Mouse (Mus musculus) stomach, embryonic 16.5 days (tissue): ENCODE data around the gene Cdc42bpg. TPM values are rescaled to one million over a fixed set of nuclear protein-coding genes. Genes with fewer than 3 reads are reported as not detected.
A peak's percentile ranks its signal among the peaks of the same experiment; 100 is the strongest.

Experiments
- ATAC-seq: fragments of 200-750 bp; cut with Nextera tagmentation; 2 replicates; pipeline ENCODE4 v1.8.0; 2017; ENCODE audit warnings: moderate number of reproducible peaks, moderate TSS enrichment; ENCODE audit not compliant: insufficient read depth, low FRiP score
- H3K27ac ChIP-seq: fragments of 300-500 bp; sonication (generic); 2 replicates; pipeline ENCODE4 v1.5.1; 2014; ENCODE audit warnings: low read length
- H3K27me3 ChIP-seq: fragments of 300-500 bp; sonication (generic); 2 replicates; pipeline ENCODE4 v1.6.1; 2014; ENCODE audit warnings: low read length, control low read depth, mixed read lengths; ENCODE audit not compliant: control insufficient read depth, insufficient read depth
- H3K36me3 ChIP-seq: fragments of 300-500 bp; sonication (generic); 2 replicates; pipeline ENCODE4 v1.6.1; 2014; ENCODE audit warnings: low read length; ENCODE audit not compliant: control insufficient read depth, insufficient read depth
- H3K4me1 ChIP-seq: fragments of 300-500 bp; sonication (generic); 2 replicates; pipeline ENCODE4 v1.6.1; 2014; ENCODE audit warnings: low read length, control low read depth, mixed read lengths; ENCODE audit not compliant: control insufficient read depth, insufficient read depth
- H3K4me2 ChIP-seq: fragments of 300-500 bp; sonication (generic); 2 replicates; pipeline ENCODE4 v1.6.1; 2014; ENCODE audit warnings: low read depth, low read length, mixed read lengths
- H3K4me3 ChIP-seq: fragments of 300-500 bp; sonication (generic); replicated peaks from 2 replicates; pipeline ENCODE4 v1.5.1; 2014; ENCODE audit warnings: mild to moderate bottlenecking, low read length
- H3K9ac ChIP-seq: fragments of 300-500 bp; sonication (generic); 2 replicates; pipeline ENCODE4 v1.6.1; 2014; ENCODE audit warnings: low read length
- H3K9me3 ChIP-seq: fragments of 300-500 bp; sonication (generic); replicated peaks from 2 replicates; pipeline ENCODE4 v1.6.1; 2016; ENCODE audit warnings: low read length, control low read depth; ENCODE audit not compliant: control insufficient read depth
- WGBS: fragments of 180-500 bp; shearing (Covaris S2); extraction: QIAGEN DNeasy Blood & Tissue Kit; methylation state at CpG from one replicate; pipeline ENCODE4 v1.1.7; 2014; 5-methylcytosine and 5-hydroxymethylcytosine counted together
- polyA plus RNA-seq: library from polyadenylated mRNA; unstranded; fragments of >200 nt; fragmentation: Nextera tagmentation; extraction: Ambion mirVana; gene quantifications from 2 replicates; pipeline ENCODE4 v1.2.1, GENCODE M21; 2015

Gene Cdc42bpg
- polyA plus RNA-seq, 1 experiment from 2014 or later: 1.9 TPM

- Histone ChIP-seq H3K9me3 (no peaks in the 10 kb centered on the region), H3K4me3 (no peak overlapping the region), H3K9ac (no peak overlapping the region), H3K27me3 (no peaks in the 10 kb centered on the region), H3K27ac (no peak overlapping the region), H3K4me1 (peaks cover 30% of the 10 kb centered on the region), H3K36me3 (peaks cover 13% of the 10 kb centered on the region; the same call in 1 of the 2 replicates), H3K4me2 (no peak overlapping the region)
- WGBS: 89% methylated on average over 11 of the region's 11 CpGs
- no peak for ATAC-seq
These were observed 32.5 kb downstream of the Cdc42bpg start for GRCm38 (mm10) chr19:6338716-6339115.

GRCm38 (mm10) chr19:6339191-6339590 is 32.9 kb downstream of the Cdc42bpg start:
- H3K4me3 ChIP-seq: no peak overlapping the region
- no peaks in the 10 kb centered on the region for H3K27me3 ChIP-seq
- H3K36me3 ChIP-seq: peaks cover 13% of the 10 kb centered on the region; the same call in 1 of the 2 replicates
- no peak overlapping the region for H3K4me2 ChIP-seq
- peaks cover 27% of the 10 kb centered on the region for H3K4me1 ChIP-seq
- 92% methylated on average over 6 of the region's 6 CpGs for WGBS
- no peak overlapping the region for H3K9ac ChIP-seq
- no peaks in the 10 kb centered on the region for H3K9me3 ChIP-seq
- no peak overlapping the region for H3K27ac ChIP-seq
- ATAC-seq: no peak

GRCm38 (mm10) chr19:6339890-6340504 is 33.7 kb downstream of the Cdc42bpg start:
- 67% methylated on average over 15 of the region's 15 CpGs for WGBS
- H3K4me3 ChIP-seq: no peak overlapping the region

GRCm38 (mm10) chr19:6340524-6341452 is 34.5 kb downstream of the Cdc42bpg start, which contains the start of gene Map4k2:
TSS of gene Map4k2 (plus strand) at chr19:6341135.
- peaks cover 14% of the 10 kb centered on the region; the same call in 1 of the 2 replicates for H3K36me3 ChIP-seq
- H3K9ac ChIP-seq: peak within 1 kb of the TSS; percentile 91
- peak within 1 kb of the TSS; percentile 87 for H3K4me2 ChIP-seq
- peak; percentile 89 for ATAC-seq
- peak within 1 kb of the TSS; percentile 73 for H3K4me3 ChIP-seq
- peak within 1 kb of the TSS; percentile 34; the same call in 1 of the 2 replicates for H3K27ac ChIP-seq
- WGBS: 4% methylated on average over 71 of the region's 72 CpGs
- H3K9me3 ChIP-seq: no peaks in the 10 kb centered on the region
- H3K4me1 ChIP-seq: peaks cover 23% of the 10 kb centered on the region
- H3K27me3 ChIP-seq: no peaks in the 10 kb centered on the region

More at GRCm38 (mm10) chr19:6339890-6340504, 33.7 kb downstream of the Cdc42bpg start:
- no peaks in the 10 kb centered on the region for H3K27me3 ChIP-seq
- peak overlapping the region; percentile 87; the same call in 1 of the 2 replicates for H3K4me2 ChIP-seq
- H3K9me3 ChIP-seq: no peaks in the 10 kb centered on the region
- no peak overlapping the region for H3K9ac ChIP-seq
- peak overlapping the region; percentile 34; the same call in 1 of the 2 replicates for H3K27ac ChIP-seq
- peaks cover 13% of the 10 kb centered on the region; the same call in 1 of the 2 replicates for H3K36me3 ChIP-seq
- 0 out of 2 replicates have a peak, but pooled peaks have one; percentile 3 for ATAC-seq
- H3K4me1 ChIP-seq: peaks cover 25% of the 10 kb centered on the region

- 10% methylated on average over 23 of the region's 23 CpGs for WGBS
- peak overlapping the region; percentile 91 for H3K9ac ChIP-seq
- peaks cover 15% of the 10 kb centered on the region for H3K4me1 ChIP-seq
- no peak overlapping the region for H3K27ac ChIP-seq
- no peaks in the 10 kb centered on the region for H3K9me3 ChIP-seq
- H3K27me3 ChIP-seq: no peaks in the 10 kb centered on the region
- H3K36me3 ChIP-seq: peaks cover 21% of the 10 kb centered on the region
- H3K4me2 ChIP-seq: peak overlapping the region; percentile 87
- H3K4me3 ChIP-seq: peak overlapping the region; percentile 73
- no peak for ATAC-seq
These were observed 35.3 kb downstream of the Cdc42bpg start for GRCm38 (mm10) chr19:6341453-6342077.

- H3K4me3 ChIP-seq: peak overlapping the region; percentile 73; the same call in 1 of the 2 replicates
- 68% methylated on average over 5 of the region's 5 CpGs for WGBS
These were observed 36.1 kb downstream of the Cdc42bpg start for GRCm38 (mm10) chr19:6342276-6342933.

GRCm38 (mm10) chr19:6343066-6343925 is 37.0 kb downstream of the Cdc42bpg start:
- Histone ChIP-seq H3K4me3 (no peak overlapping the region), H3K4me1 (peaks cover 11% of the 10 kb centered on the region), H3K27ac (no peak overlapping the region), H3K9me3 (no peaks in the 10 kb centered on the region), H3K9ac (no peak overlapping the region), H3K27me3 (no peaks in the 10 kb centered on the region), H3K4me2 (no peak overlapping the region), H3K36me3 (peaks cover 25% of the 10 kb centered on the region)
- WGBS: 80% methylated on average over 19 of the region's 19 CpGs
- ATAC-seq: no peak

More at GRCm38 (mm10) chr19:6342276-6342933, 36.1 kb downstream of the Cdc42bpg start:
- ATAC-seq: no peak
- H3K27ac ChIP-seq: no peak overlapping the region
- H3K4me2 ChIP-seq: peak overlapping the region; percentile 87; the same call in 1 of the 2 replicates
- H3K9me3 ChIP-seq: no peaks in the 10 kb centered on the region
- no peaks in the 10 kb centered on the region for H3K27me3 ChIP-seq
- no peak overlapping the region for H3K9ac ChIP-seq
- H3K36me3 ChIP-seq: peaks cover 29% of the 10 kb centered on the region
- peaks cover 11% of the 10 kb centered on the region for H3K4me1 ChIP-seq

GRCm38 (mm10) chr19:6343996-6344395 is 37.7 kb downstream of the Cdc42bpg start:
- Histone ChIP-seq H3K36me3 (peaks cover 22% of the 10 kb centered on the region; the same call in 1 of the 2 replicates), H3K4me3 (no peak overlapping the region), H3K9ac (no peak overlapping the region), H3K9me3 (no peaks in the 10 kb centered on the region), H3K27me3 (no peaks in the 10 kb centered on the region), H3K27ac (no peak overlapping the region), H3K4me1 (peaks cover 11% of the 10 kb centered on the region), H3K4me2 (no peak overlapping the region)
- no peak for ATAC-seq
- 85% methylated on average over 5 of the region's 5 CpGs for WGBS
